12 mouse cellular contexts compared by ENCODE assay signal in genomic region chr10:68168613-68169012, GRCm38 (mm10).
DNase-seq lines count a peak whose midpoint lies in the region; ATAC-seq and TF ChIP-seq lines count a peak whose summit lies in the region.
"Had no signal": no experiment of that assay in that cellular context is flagged by ENCODE, and none has a peak within 500 bp of the region (broad histone marks: within the 10 kb centered on the region; RNA-seq: fewer than 3 reads in every experiment).

No protein-coding gene starts in this region.

- H3K27ac ChIP-seq in kidney, embryonic 14.5 days (ENCODE audit: low read depth, low read length), result peak overlapping the region; percentile 6; the same call in 1 of the 2 replicates
- peak overlapping the region; percentile 47; the same call in 1 of the 2 replicates for H3K27ac ChIP-seq in cortical plate, adult 2 months (ENCODE audit: insufficient read depth, low read length)
- H3K27ac ChIP-seq in limb, embryonic 13.5 days, result 0 out of 2 replicates have a peak overlapping the region, but pooled peaks have one; percentile 39
- H3K27ac ChIP-seq in forebrain, embryonic 16.5 days (ENCODE audit: low read length), result no peak overlapping the region
- H3K27ac ChIP-seq: liver, embryonic 12.5 days; neural tube, embryonic 12.5 days had no signal

- H3K36me3 ChIP-seq in kidney, embryonic 14.5 days (ENCODE audit: control insufficient read depth, insufficient read depth, low read length), result no peaks in the 10 kb centered on the region
- H3K36me3 ChIP-seq in limb, embryonic 13.5 days, result peaks cover 11% of the 10 kb centered on the region
- no peaks in the 10 kb centered on the region for H3K36me3 ChIP-seq in forebrain, embryonic 16.5 days (ENCODE audit: control insufficient read depth, insufficient read depth)
- H3K36me3 ChIP-seq: liver, embryonic 12.5 days; neural tube, embryonic 12.5 days had no signal

- ATAC-seq in kidney, embryonic 14.5 days (ENCODE audit: low FRiP score, low TSS enrichment), result no peak
- ATAC-seq in limb, embryonic 13.5 days (ENCODE audit: low FRiP score, low read depth), result no peak
- ATAC-seq in forebrain, embryonic 16.5 days, result no peak
- ATAC-seq: activated CD4-positive, CD25-positive, alpha-beta regulatory T cell, adult 4 months; liver, embryonic 12.5 days had no signal

- no peak overlapping the region for H3K4me2 ChIP-seq in kidney, embryonic 14.5 days (replicated peaks; ENCODE audit: low read depth, low read length)
- H3K4me2 ChIP-seq in limb, embryonic 13.5 days (replicated peaks), result no peak overlapping the region
- no peak overlapping the region for H3K4me2 ChIP-seq in forebrain, embryonic 16.5 days (ENCODE audit: low read length)
- H3K4me2 ChIP-seq: liver, embryonic 12.5 days; neural tube, embryonic 12.5 days had no signal

- H3K4me3 ChIP-seq in kidney, embryonic 14.5 days (ENCODE audit: low read length), result no peak overlapping the region
- no peak overlapping the region for H3K4me3 ChIP-seq in cortical plate, adult 2 months (ENCODE audit: insufficient read depth, low read length)
- no peak overlapping the region for H3K4me3 ChIP-seq in limb, embryonic 13.5 days
- H3K4me3 ChIP-seq in forebrain, embryonic 16.5 days (replicated peaks; ENCODE audit: low read length), result no peak overlapping the region
- H3K4me3 ChIP-seq: liver, embryonic 12.5 days; neural tube, embryonic 12.5 days had no signal

- H3K9ac ChIP-seq in kidney, embryonic 14.5 days (ENCODE audit: low read depth, low read length), result no peak overlapping the region
- no peak overlapping the region for H3K9ac ChIP-seq in limb, embryonic 13.5 days
- no peak overlapping the region for H3K9ac ChIP-seq in forebrain, embryonic 16.5 days (replicated peaks; ENCODE audit: low read depth, low read length)
- H3K9ac ChIP-seq: liver, embryonic 12.5 days; neural tube, embryonic 12.5 days had no signal

- DNase-seq in kidney, postnatal 25 days, result no peak
- DNase-seq in NIH3T3 (ENCODE audit: low read depth), result peak; percentile 87
- DNase-seq in cerebellum, postnatal 4 days (ENCODE audit: low spot score in 2 of 2), result no peak
- DNase-seq: cerebellum, adult 2 months; right cerebral cortex, postnatal 14 days had no signal

- TF ChIP-seq POLR2A in cortical plate, adult 2 months (IDR thresholded peaks at IDR 0.05; ENCODE audit: extremely low read depth, insufficient read depth, low read length), result no peak

- peaks cover 31% of the 10 kb centered on the region for H3K4me1 ChIP-seq in kidney, embryonic 14.5 days (ENCODE audit: control insufficient read depth, insufficient read depth, low read length)
- H3K4me1 ChIP-seq in cortical plate, adult 2 months (ENCODE audit: control insufficient read depth, insufficient read depth, low read length), result peaks cover 12% of the 10 kb centered on the region
- H3K4me1 ChIP-seq in limb, embryonic 13.5 days, result peaks cover 55% of the 10 kb centered on the region
- peaks cover 17% of the 10 kb centered on the region for H3K4me1 ChIP-seq in forebrain, embryonic 16.5 days (replicated peaks; ENCODE audit: control insufficient read depth, insufficient read depth, low read length)

- H3K27me3 ChIP-seq in kidney, embryonic 14.5 days (ENCODE audit: control insufficient read depth, insufficient read depth, low read length), result no peaks in the 10 kb centered on the region
- H3K27me3 ChIP-seq in limb, embryonic 13.5 days, result no peaks in the 10 kb centered on the region
- H3K27me3 ChIP-seq in forebrain, embryonic 16.5 days (replicated peaks; ENCODE audit: control insufficient read depth, insufficient read depth, low read length), result no peaks in the 10 kb centered on the region
- H3K27me3 ChIP-seq: liver, embryonic 12.5 days; neural tube, embryonic 12.5 days had no signal

- no peak for TF ChIP-seq CTCF in cortical plate, adult 2 months (IDR thresholded peaks at IDR 0.05; ENCODE audit: extremely low read depth, insufficient read depth, low read length)

- no peaks in the 10 kb centered on the region for H3K9me3 ChIP-seq in kidney, embryonic 14.5 days (ENCODE audit: control insufficient read depth, low read length)
- no peaks in the 10 kb centered on the region for H3K9me3 ChIP-seq in limb, embryonic 13.5 days
- H3K9me3 ChIP-seq in forebrain, embryonic 16.5 days (ENCODE audit: control insufficient read depth, low read length), result no peaks in the 10 kb centered on the region
- H3K9me3 ChIP-seq: liver, embryonic 12.5 days; neural tube, embryonic 12.5 days had no signal

- WGBS in kidney, embryonic 14.5 days, result 63% methylated on average over 6 of the region's 6 CpGs
- 38% methylated on average over 6 of the region's 6 CpGs for WGBS in limb, embryonic 13.5 days
- 74% methylated on average over 6 of the region's 6 CpGs for WGBS in forebrain, embryonic 16.5 days
